Mouse (Mus musculus): ENCODE results near the gene Slx4.
"Not testable (repeated sequence)": the region's sequence is repeated elsewhere in the genome, so short reads cannot be mapped to it uniquely, and the experiment has no call there.

Gene Slx4

DNA sequence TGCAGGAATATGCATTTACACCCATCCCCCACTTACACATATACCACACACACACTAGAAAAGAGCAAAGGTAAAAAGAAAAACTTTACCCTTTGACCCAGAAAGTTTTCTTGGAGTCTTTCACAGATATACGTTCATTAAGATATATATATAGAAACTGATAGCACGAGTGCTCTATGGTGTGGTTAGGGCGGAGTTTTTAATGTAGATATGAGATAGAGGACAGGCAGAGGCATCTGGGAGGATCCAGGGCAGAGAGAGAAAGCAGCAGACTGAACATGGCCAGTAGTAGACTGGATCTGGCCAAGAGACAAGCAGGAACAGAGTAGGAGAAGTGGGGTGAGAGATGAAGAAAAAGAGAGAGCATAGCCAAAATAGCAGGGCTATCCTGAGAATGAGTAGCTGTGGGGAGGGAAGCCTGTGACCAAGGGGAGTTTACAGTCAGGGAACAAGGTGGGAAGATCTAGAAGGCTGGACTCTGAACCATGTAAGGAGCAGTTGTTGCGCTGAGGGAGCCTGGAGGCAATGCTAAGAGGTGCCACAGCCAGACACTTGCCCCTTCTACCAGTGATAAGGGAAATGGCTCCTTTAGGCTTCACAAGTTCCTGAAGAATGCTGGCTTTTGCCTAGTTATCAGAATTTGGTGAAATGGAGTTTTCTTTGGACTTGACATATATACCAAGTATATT lies 9.5 kb upstream of the Slx4 start:
- in situ Hi-C loops (cut with MboI): no loop called here

DNA sequence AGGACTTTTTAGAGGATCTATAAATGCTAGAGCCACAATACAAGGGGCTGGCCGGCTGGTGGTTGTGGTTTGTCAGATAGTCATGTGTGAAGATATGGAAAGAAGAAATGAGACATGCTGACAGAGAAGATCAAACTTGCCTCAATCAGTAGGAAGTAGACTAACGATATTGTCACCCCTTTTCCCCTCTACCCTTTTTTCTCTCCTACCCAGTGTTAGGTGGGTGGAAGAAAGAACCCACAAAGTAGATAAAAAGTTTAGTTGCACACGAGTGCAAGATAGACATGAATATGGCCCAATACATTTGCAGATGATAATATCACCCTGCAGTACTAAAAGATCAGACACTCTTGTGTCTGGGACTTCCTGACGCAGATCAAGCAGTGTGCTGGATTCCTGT lies 15.2 kb downstream of the Slx4 start:
- in situ Hi-C loops (cut with MboI): no loop called here

DNA sequence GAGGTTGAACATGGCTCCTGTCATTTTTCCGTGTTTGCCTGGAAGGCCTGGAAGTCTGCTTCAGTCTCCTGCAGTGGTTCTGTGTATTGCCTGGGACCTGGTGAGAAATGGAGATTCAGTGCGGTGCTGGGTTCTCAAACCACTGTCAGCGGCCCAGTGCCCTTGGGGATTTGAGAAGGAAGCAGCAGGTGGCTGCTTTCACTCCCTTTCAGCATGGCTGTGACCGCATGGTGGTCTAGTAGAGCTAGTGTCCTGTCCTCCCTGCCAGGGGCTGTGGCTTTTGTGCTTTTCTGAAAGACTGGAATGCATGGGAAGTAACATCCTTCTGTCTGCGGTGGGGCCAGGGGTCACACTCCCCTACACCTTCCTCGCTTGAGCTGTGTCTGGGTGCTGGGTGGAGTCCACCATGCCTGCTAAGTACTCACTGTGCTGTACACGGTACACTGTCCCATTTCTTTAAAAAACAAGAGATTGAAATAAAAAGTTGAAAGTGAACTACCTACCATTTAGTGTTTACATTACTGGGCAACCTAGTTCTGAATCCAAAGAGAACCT lies 20.3 kb downstream of the Slx4 start:
- in situ Hi-C loops (cut with MboI): no loop called here

DNA sequence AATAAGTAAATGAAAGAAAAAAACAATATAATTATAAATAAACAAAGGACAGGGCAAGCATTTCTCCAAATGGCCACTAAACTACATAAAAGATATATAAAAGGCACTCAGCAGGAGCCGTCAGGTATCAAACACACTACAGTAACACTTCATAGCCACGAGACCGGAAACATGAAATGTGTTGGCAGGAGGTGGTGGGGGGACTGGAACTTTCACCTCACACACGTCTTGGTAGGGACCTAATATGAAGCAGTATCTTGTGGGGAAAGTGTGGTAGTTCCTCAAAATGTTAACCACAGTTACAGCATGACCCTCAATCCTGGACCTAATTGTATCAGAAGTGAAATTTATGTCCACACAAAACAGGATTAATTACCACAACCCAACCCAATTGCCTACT lies 21.4 kb downstream of the Slx4 start:
- in situ Hi-C loops (cut with MboI): no loop called here

DNA sequence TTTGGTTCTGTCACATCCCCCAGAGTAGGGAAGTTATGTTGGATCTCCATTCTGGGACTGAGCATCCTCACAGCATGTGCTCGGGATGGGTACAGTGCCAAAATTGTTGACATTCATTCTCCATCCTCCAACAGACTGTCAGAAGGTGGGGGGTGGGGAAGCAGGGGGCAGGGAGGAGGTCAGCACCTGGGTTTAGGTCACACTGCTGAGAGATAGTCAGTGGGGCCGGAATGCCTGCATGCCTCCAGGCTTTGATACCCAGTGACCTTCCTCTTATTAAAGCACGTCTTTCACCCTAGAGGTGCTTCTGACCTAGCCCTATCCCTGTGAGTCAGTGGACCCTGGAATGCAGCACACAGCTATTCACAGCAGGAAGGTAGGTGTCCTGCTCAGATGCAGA lies 26.9 kb downstream of the Slx4 start:
- in situ Hi-C loops (cut with MboI): no loop called here

DNA sequence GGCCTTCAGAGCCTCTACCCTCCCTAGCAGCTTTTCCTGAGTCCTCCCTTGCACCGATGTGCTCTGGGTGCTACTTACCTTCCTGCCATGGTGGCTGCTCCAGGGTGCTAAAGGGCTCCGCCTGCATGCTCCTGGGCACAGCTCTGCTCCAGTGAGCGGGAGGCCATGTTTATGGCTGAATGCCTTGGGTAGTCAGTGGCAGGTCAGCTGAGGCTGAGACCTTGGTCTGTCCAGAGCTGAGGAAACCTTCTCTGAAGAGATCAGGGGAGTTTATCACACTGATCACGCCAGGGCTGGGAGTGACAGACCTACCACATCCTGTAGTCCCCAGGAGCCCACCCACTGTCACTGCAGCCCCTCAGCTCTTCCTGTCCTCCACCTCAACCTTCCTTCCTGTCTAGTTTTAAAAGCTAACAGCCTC lies 27.3 kb downstream of the Slx4 start, which contains the start of gene Nlrc3:
Gene Nlrc3 (minus strand): TSS at position 382 of the 421 bp plus-strand sequence.
- in situ Hi-C loops (cut with MboI): no loop called here

DNA sequence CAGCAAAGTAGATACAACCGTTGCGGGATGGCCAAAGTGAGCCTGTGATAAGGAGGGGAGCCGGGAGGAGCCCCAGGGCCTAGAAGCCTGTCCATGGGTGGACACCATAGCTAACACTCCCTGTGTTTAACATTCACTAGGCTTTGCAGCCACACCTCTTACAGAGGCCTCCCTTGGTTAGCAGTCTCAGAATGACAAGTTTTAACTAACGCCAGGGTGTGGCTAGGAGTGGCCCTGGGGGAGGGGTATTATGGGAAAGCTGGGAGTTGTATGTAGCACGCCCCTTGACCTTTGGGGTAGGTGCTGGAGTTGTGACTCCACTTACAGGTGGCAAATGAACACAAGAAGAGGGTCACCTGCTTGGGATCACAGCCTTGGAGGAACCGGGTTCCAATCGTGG lies 27.9 kb downstream of the Slx4 start:
- in situ Hi-C loops (cut with MboI): no loop called here

DNA sequence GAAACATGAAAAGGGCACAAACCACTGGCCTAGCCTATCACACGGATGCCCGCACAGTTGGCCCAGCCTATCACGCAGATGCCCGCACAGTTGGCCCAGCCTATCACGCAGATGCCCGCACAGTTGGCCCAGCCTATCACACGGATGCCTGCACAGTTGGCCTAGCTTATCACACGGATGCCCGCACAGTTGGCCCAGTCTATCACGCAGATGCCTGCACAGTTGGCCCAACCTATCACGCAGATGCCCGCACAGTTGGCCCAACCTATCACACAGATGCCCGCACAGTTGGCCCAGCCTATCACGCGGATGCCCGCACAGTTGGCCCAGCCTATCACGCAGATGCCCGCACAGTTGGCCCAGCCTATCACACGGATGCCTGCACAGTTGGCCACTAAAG lies 29.1 kb downstream of the Slx4 start:
- in situ Hi-C loops (cut with MboI): not testable (repeated sequence)

DNA sequence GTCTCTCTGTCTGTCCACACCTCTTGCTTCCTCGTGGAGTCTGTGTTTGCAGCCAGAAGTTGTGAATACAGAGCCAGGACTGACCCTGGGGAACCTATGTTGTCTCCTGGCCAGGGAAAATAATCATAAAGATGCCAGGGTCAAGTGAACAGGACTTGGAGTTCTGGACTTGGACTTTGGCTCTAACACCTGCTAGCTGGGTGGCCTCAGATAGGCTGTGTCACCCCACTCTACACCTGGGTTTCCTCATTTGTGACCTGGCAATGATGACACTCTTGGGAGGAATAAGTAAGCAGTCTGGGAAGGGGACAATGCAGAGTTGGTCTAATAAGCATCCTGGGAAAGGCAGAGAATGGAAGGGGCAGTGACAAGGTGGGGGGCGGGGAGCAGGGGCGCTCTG lies 38.0 kb downstream of the Slx4 start:
- in situ Hi-C loops (cut with MboI): no loop called here

DNA sequence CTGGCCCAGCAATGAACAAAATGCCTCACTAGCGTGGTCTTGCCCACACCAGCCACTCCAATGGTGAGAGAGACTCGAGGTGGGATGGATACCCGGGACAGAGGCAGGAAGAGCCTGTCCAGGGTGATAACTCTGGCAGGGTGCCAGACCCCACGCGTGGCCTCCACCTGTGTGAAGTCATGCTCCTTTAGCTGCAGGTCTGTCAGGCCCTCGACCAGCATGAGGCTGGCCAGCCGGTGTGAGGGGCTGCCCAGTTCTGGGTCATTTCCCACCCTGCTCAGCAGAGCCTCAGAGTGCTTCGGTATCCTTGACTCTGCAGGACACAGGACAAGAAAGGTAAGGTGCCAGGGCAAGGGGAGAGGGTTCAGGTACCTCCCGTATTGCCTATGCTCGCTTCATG lies 38.6 kb downstream of the Slx4 start:
- in situ Hi-C loops (cut with MboI): no loop called here

DNA sequence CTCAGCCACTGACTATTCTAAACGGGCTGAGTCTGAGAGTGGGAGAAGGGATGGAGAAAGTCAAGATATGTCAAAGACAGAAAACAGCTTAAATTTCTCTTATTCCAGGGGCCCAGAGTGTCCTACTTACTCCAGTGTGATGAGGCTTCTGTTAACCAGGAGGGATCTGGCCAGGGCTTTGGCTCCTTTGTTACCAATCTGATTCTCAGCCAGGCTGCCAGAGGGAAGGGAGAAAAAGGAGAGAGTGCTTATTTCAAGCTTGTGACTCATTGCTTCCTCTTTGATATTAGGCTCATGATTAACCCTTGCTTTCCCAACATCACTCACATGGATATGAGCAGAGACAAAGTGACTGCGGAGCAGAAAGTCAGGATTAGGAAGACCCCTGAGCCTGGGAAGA lies 44.3 kb downstream of the Slx4 start:
- in situ Hi-C loops (cut with MboI): no loop called here

DNA sequence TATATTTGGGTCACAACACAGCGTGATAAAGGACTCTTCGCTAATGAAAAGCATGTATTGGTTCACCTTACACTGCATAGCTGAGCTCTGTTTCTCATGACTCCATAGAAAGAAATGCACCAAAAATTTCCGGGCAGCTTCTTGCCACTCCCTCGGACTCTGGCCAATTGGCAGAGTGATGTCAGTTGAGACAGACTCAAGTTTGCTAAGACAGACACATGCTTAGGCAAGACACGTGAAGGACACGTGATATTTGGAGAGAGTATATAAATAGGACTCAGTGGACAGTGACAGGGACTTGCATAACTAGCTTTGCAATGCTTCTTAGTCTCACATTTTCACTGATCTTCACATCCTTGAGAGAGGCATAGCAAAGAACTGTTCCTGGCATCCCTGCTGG lies 47.2 kb downstream of the Slx4 start:
- in situ Hi-C loops (cut with MboI): no loop called here

DNA sequence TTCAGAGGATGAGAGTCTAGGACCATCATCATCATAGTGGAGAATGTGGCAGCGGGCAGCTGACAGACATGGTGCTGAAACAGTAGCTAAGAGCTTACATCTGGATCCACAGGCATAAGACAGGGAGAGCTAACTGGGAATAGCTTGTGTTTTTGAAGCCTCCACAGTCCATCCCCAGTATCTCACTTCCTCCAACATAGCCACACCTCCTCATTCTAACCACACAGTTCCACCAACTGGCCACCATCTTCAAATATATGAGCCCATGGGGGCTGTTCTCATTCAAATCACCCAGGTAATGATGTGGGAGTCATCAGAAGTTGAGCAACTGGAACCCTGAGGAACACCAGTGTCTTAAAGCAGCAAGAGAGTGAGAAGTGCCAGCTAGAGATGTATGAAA lies 52.4 kb downstream of the Slx4 start:
- in situ Hi-C loops (cut with MboI): no loop called here

DNA sequence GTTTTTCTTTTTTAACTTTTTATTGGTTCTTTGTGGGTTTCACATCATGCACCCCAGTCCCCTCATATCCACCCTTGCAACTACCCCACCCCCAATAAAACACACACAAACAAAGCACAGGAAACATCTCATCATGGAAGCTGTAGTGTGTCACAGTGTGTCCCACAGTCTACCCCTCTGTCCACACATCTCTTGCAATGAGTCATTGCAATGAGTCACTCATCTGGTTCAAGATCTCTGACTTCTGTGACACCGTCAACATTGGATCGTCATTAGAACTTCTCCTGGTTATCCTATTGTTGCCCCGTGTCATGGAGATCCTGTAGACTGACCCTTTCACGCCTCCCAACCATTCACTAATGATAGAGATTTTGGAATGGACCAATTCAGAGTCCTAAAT lies 68.9 kb downstream of the Slx4 start:
- in situ Hi-C loops (cut with MboI): no loop called here

DNA sequence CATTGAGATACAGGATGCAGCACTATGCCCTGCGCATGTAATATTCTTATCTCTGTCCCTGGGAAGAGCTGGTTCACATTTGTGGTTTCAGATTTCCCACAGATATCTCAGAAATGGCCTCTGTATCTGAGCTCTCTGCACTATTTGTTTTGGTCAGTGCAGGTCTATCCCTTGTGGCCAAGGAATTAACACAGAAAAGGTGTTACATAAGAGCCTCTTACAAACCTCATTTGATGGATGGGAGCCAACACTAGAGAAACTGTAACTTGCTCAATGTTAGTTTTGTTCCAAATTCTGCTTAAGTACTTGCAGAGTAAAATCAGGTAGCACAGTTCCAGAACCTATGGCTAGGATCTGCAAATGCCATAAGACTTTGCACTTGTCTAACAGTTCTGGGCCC lies 69.5 kb downstream of the Slx4 start:
- in situ Hi-C loops (cut with MboI): no loop called here

DNA sequence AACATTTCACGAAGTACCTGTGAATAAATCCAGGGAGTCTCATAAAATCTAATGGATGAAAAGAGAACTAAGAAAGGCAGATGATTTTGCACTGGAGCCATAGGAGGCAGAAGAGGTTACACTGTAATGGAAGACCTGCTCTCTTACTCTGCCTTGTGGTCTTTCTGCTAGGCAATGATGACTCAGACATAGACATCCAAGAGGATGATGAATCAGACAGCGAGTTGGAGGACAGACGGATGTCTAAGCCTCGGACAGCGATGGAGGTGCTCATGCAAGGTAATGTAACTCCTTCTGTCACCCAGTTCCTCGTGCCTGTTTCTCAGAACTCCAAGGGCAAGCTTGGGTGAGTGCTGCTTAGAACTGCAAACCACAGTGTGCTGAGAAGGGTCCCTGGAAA lies 70.0 kb downstream of the Slx4 start:
- in situ Hi-C loops (cut with MboI): no loop called here

DNA sequence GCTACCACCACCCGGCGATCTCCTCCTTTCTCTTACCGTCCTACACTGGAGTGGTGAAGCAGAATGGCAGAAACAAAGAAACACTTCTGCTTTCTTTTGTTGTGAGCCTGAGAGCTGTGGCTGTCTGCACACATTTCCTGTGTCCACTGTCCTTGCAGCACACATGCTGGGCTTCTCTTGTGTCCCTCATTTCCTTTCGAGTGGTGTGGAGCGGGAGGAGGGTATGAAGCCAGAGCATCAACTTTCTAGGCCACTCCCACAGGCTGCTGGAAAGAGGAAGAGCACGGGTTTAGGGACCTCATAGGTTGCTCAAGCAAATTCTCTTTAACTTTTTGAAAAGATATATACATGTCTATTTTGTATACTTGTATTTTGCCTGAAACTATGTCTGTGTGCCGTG lies 74.4 kb downstream of the Slx4 start:
- in situ Hi-C loops (cut with MboI): no loop called here

Data from mature B cell (primary cell).